Mouse (Mus musculus) B cell, adult 62 days (primary cell): Measurements from ENCODE around the gene Alyref. TPM values are rescaled to one million over a fixed set of nuclear protein-coding genes. Genes with fewer than 3 reads are reported as not detected.

Experiments used
- total RNA-seq: library from RNA; stranded (reverse); gene quantifications from 4 replicates; pipeline ENCODE4 v1.2.4, GENCODE M21; 2023

The Alyref gene
- 140 to 161 TPM (median 155 TPM) in 4 replicates for total RNA-seq

DNA sequence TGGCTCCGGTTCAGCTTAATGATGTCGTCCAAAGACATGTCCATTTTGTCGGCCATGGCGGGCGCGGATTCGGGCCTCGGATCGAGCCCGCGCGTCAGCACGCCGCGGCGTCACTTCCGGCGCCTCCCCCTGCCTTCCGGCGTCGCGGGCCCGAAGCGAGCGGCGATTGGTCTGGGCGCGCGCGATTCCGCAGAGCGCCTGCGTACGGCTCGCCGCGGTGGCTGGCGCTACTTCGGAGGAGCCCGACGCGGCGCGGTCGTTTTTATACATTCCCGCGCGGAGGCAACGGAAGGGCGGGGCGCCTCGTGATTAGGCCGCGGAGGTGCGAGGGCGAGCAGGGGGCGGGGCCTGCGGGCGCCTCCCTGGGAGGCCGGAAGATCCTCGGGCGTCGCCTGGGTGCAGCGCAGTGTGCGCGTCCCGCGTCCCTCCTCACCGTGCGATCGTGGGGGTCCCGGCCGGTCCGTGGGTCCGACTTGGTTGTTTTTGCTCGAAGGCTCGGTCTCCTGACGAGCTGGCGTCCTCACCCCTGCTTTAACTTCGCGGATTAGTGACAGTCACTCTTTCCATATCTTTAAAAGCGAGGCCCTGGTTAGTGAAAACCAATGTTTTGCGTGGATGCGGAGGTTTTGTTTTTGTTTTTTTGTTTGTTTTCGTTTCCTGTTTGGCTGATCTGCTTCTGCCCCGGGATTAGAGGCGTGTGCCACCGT, at the start of gene Alyref, which contains the start of gene Anapc11:
Gene Alyref (minus strand): TSS at position 83 of the 707 bp plus-strand sequence.
Gene Anapc11 (plus strand): TSS at position 139 of the 707 bp plus-strand sequence.

DNA sequence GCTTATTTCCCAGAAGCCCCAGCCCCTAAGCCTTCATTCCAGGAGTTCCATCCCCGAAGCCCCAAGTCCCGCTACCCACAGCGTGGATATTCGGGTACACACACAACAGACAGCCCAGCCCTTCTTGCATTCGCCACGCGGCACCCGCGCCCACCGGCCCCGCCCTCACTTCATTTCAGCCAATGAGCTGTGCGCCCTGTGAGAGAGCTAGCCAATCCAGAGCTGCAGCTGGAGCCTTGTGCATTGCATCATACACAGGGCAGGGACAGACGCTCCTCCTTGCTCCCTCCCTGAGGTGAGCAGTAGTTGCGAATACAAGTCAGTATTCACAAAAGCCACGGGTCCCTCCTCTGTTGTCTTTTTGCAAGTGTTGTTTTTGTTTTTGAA, 45.4 kb upstream of the Alyref start, which contains the start of gene Pycr1:
Gene Pycr1 (minus strand): TSS at position 169 of the 387 bp plus-strand sequence.

DNA sequence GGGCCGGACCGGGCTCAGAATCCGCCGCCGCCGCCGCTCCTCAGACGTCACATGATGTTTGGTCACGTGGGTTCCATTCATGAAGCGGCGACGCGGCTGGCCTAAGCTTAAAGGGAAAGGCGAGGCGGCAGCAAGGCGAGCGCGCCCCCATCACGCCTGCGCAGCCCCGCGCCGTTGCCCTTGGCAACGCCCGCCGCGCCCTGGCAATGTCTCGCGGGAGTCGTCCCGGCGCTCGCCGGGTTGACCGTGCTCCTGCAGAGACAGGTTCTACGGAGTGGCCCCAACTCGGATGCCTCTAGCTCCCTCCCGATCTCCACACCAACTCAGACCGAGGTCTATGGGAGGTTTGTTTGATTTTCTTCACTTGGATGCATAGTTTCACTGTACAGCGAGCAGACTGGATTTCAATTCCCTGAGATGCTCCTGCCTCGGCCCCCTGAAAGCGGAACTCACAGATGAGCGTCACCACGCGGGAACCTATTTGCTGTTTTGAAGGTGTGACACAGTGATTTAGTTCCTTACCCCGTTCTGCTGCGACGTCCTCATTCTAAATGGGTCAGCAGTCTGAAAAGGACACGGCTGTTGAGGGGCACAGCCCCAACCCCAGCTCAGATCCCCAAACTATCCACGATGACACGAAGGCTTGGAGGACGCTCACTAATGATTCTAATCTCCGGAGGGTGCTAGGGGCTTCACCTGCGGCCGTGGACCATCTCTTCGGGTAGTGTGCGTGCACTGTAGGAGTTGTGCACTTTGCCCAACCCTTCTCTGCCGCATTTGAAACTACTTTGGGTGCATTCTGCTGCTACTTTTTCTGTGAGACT, 35.6 kb upstream of the Alyref start, which contains the start of gene Mafg:
Gene Mafg (minus strand): TSS at position 81 of the 824 bp plus-strand sequence.

DNA sequence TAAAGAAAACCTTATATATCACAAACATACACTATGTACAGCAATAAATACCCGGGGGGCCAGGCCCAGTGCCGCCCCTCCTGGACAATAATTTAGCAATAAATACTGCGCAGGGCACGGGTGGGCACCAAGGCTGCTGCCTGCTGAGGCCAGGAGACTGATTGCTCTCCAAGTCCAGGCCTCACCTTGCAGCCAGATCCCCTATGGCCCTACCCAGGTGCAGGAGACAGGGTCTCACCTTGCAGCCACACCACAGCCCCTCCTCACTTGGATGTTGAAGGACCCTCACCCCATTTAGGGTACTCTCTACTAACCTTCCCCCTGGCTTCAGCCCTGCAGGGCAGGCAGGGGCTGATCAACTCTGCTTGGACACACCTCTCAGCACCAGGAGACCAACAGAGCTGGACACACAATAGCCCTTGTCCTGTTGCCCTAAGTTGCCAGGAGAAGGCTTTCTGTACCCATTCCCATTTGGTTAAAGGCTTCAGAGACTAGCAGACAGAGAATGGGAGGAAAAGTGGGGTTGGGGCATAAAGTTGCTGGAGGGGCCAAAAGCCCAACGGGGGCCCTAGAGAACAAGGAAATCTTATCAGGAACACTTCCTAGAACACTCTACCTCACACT, 27.1 kb upstream of the Alyref start, which contains the start of gene Sirt7:
Gene Sirt7 (minus strand): TSS at position 89 of the 624 bp plus-strand sequence.

DNA sequence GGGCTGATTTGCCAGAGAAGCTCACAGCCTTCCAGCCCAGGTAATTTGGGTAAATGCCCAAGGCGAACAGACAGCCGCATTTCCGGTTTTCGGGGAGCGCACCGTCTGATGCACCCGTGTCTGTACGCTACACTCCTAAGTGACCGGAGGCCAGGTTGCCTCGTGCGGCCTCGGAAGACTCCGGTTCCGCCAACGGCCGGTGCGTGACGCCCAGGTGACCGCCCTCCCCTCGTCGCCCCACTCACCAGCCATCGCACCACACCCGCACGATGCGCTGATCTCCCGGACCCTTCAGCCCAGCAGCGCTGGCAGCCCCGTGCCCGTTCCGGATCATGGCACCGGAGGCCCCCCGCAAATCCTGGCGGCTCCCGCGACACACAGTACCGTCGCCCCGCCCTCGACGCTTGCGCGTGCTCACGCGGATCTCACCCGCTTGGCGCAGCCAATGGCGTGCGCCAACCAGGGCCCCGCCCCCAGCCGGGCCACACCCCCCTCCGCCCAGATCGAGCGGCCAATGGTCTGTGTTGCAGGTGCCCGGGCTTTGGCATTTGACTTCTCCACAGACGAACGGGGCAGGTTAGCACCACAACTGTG, 19.5 kb upstream of the Alyref start, which contains the start of gene Pcyt2:
Gene Pcyt2 (minus strand): TSS at position 418 of the 594 bp plus-strand sequence.

DNA sequence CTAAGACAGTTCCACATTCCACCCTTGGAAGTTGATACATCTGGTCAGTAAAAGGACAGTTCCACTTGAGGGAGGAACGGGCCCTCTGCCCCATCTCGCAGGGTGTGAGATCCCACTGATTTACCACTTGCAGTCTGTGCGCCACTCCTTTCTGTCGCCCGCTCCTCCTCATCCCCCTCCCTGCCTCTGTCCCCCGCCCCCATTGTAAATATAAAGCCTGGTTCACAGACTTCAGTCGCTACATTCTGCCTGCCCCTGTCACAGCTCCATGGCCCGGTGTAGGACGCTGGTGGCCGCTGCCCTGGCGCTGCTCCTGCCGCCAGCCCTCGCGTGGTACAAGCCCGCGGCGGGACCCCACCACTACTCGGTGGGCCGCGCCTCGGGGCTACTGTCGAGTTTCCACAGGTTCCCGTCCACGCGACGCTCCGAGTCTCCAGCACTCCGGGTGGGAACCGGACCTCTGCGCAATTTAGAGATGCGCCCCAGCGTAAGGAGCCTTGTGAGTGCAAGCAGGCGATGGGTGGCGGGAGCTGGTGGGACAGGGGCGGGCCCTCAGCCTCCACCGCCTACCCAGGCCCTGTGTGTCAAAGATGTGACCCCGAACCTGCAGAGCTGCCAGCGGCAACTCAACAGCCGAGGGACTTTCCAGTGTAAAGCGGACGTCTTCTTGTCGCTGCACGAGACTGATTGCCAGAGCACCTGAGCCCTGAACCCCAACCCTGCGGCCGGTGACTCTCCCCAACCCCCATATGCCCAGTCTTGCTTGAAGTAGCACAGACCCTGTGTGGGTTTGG, 10.3 kb upstream of the Alyref start, which contains the start of gene Npb:
Gene Npb (plus strand): TSS at position 237 of the 794 bp plus-strand sequence.

DNA sequence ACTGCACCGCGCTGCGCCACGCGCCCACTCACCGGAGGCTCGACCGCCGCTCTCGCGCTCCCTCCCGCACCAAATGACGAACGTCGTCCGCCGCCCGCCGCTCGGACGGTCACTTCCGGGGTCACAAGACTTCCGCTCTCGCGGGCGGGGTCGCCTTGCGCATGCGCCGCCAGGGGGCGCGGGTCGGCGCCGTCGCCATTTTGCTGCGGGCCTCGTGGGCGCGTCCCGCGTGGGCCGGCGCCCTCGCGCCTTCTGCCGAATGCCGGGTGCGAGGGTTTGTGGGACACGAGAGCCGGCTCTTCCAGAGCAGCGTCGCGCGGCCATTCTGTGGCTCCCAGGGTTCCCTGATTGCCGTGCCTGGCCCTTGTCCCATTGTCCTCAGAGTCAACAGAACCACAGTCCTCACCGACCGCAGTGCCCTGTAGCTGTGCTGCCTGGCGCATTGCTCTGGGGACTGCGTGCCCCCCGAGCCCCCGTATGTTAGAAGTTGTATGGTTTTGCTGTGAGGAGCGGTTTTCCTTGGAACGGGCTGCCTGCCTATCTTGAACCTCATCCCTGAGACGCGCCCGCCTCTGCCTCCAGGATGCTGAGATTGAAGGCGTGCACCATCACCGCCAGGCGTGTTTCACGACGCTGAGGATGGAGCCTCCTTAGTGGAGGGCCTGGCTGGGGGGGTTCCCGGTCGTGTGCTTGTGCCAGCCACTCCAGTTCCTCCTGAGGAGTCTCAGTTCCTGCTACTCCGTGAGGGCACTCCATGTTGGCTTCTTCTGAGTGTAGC, 16.5 kb downstream of the Alyref start, which contains the start of gene Arhgdia:
Gene Arhgdia (minus strand): TSS at position 135 of the 778 bp plus-strand sequence.

DNA sequence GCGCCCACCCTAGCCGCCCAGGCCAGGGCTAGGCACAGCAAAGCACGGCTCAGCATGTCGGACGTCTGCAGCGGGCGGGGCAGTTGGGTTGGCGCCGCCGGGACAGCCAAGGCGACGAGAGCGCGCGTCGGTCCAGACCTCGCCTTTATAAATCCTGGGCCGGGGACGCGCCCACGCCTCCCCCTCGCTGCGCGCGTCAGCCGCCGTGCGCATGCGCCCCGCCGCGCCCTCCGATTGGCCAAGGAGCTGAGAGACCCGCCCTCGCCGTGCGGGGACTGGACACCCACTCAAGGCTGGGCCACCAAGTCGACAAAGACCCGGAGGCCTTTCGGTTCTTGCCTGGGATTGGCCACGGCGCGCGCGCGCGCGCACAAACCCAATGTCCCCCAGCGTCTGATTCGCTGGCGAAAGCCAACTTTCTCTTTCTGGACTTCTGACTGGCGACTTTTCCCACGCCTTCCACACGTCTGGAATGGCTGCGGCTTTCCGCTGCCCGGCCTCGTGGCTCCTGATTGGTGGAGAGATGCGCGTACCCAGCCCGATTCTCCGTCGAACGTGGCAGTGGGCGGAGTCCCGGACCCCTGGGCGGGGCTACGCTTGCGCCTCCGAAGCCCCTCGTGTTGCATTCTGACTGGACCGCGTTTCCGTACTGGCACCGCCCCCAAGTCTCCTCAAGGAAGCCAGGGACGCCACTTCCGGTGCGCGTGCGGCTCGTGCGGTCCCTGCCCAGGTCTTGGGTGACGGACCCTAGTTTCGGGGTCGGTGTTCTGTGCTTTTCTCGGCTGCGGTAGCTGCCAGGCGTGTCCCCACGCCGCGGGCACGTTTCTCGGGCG, 25.2 kb downstream of the Alyref start, which contains the start of gene P4hb:
Gene P4hb (minus strand): TSS at position 502 of the 833 bp plus-strand sequence.

DNA sequence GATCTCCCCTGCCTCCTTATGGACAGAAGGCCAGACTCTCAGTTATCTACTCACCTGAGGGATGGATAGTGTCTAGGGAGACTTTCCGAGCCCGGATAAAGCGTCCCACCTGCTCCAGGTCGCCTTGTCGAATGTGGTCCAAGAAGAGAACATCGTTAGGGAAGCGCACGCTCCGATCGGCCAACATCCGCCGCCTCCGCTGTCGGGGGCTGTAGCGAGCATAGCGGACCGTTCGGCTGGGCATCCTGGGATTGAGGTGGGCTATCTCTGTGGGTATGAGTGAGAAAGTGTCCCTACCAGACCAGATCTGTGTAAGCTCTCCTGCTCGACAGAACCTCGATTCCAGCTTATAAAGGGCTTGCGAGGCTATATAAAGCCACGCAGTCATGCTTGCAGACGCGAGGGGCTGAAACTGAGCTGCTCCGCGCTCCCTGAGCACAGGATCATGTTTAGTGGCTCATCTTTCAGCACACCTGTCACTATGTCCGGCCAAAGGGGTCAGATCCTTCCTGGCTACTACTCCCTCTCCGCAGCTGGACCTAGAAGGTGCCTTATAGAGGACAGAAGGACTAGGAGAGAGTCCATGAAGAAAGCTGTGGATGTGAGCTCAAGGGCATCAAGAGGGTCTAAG, 47.2 kb downstream of the Alyref start, which contains the start of gene Ppp1r27:
Gene Ppp1r27 (minus strand): TSS at position 323 of the 631 bp plus-strand sequence.

DNA sequence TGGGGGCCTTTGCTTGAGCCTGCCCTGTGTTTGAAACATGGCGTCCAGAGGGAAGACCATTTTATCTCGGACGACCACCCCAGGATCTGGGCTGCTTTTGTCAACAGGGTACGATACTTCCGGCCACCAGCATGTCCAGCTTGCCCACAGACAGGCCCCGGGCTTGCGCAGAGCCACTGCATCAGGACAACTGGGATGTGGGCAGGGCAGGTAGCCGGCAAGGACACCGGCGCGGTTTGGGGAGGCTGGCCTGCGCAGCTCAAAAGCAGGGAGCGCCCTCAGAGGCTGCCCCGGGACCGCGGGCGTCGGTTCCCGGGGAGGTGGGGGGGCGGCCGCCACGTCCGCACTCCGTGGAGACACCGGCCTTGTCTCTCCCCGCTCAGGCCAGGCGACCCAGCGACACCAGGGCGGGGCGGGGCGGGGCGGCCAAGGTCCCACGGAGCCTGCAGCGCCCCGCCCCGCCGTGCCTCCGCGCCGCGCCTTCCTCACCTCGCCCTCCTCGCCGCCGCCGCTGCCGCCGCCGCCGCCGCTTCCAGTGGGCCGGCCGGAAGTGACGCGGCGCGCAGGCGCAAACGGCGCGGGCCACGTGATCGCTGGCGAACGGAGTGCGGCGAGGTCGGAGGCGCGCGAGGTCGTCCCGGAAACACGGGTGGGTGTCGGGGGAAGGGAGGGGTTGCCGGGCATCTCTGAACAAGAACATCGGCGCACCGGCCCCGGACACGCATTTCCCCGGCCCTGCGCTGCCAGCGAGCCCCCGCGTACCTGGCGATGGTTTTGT, 48.8 kb downstream of the Alyref start, which contains the start of gene Mcrip1:
Gene Mcrip1 (minus strand): TSS at position 560 of the 778 bp plus-strand sequence.

Other genes starting within 250 kb of the Alyref start
- 1,282 to 1,325 TPM (median 1,304 TPM) in 4 replicates for gene Actg1, start 249.8 kb downstream of the Alyref start, total RNA-seq
- not detected in 4 replicates for gene Fscn2, start 236.8 kb downstream of the Alyref start, total RNA-seq
- gene Faap100, start 219.6 kb downstream of the Alyref start, total RNA-seq: 16.9 to 32.5 TPM (median 24.3 TPM) in 4 replicates
- 65.3 to 69.1 TPM (median 67.1 TPM) in 4 replicates for gene Nploc4, start 160.7 kb downstream of the Alyref start, total RNA-seq
- gene Tspan10, start 155.7 kb downstream of the Alyref start, total RNA-seq: 0.69 to 24.1 TPM in 2 of 4 replicates, not detected in the others
- gene Pde6g, start 144.9 kb downstream of the Alyref start, total RNA-seq: 0.88 TPM in 1 of 4 replicates, not detected in the others
- gene Oxld1, start 140.3 kb downstream of the Alyref start, total RNA-seq: 4.3 to 7.5 TPM (median 4.8 TPM) in 4 replicates
- gene Ccdc137, start 140.2 kb downstream of the Alyref start, total RNA-seq: 28.8 to 40.2 TPM (median 32.1 TPM) in 4 replicates
- 4.9 to 14.4 TPM (median 11.7 TPM) in 4 replicates for gene Arl16, start 130.8 kb downstream of the Alyref start, total RNA-seq
- 31.5 to 40.7 TPM (median 34.0 TPM) in 4 replicates for gene Mrpl12, start 113.8 kb downstream of the Alyref start, total RNA-seq
- 12.3 to 14.2 TPM (median 13.2 TPM) in 4 replicates for gene Slc25a10, start 106.5 kb downstream of the Alyref start, total RNA-seq
- gene Gcgr, start 67.7 kb downstream of the Alyref start, total RNA-seq: not detected in 4 replicates
- 38.2 to 45.1 TPM (median 40.3 TPM) in 4 replicates for gene Mcrip1, start 48.6 kb downstream of the Alyref start, total RNA-seq
- gene Ppp1r27, start 47.2 kb downstream of the Alyref start, total RNA-seq: not detected in 4 replicates
- gene P4hb, start 25.1 kb downstream of the Alyref start, total RNA-seq: 147 to 174 TPM (median 161 TPM) in 4 replicates
- gene Arhgdia, start 16.7 kb downstream of the Alyref start, total RNA-seq: 511 to 532 TPM (median 521 TPM) in 4 replicates
- gene Anapc11, start 56 bp upstream of the Alyref start, total RNA-seq: 39.9 to 45.2 TPM (median 44.4 TPM) in 4 replicates
- gene Npb, start 10.1 kb upstream of the Alyref start, total RNA-seq: not detected in 4 replicates
- gene Pcyt2, start 19.6 kb upstream of the Alyref start, total RNA-seq: 101 to 110 TPM (median 102 TPM) in 4 replicates
- 95.8 to 118 TPM (median 106 TPM) in 4 replicates for gene Sirt7, start 26.9 kb upstream of the Alyref start, total RNA-seq
- gene Mafg, start 35.2 kb upstream of the Alyref start, total RNA-seq: 66.1 to 75.4 TPM (median 73.7 TPM) in 4 replicates
- gene Pycr1, start 45.4 kb upstream of the Alyref start, total RNA-seq: 0.81 to 4.3 TPM (median 1.4 TPM) in 4 replicates
- 1.5 to 2.0 TPM in 2 of 4 replicates, not detected in the others for gene Myadml2, start 49.8 kb upstream of the Alyref start, total RNA-seq
- not detected in 4 replicates for gene Notum, start 62.8 kb upstream of the Alyref start, total RNA-seq
- 95.9 to 114 TPM (median 110 TPM) in 4 replicates for gene Aspscr1, start 74.6 kb upstream of the Alyref start, total RNA-seq
- 26.6 to 39.0 TPM (median 29.3 TPM) in 4 replicates for gene Cenpx, start 115.4 kb upstream of the Alyref start, total RNA-seq
- gene Lrrc45, start 115.6 kb upstream of the Alyref start, total RNA-seq: 36.7 to 47.4 TPM (median 37.6 TPM) in 4 replicates
- 0.86 TPM in 1 of 4 replicates, not detected in the others for gene Rac3, start 123.1 kb upstream of the Alyref start, total RNA-seq
- gene Dcxr, start 128.9 kb upstream of the Alyref start, total RNA-seq: 13.4 to 18.0 TPM (median 16.8 TPM) in 4 replicates
- gene Cbr2, start 133.7 kb upstream of the Alyref start, total RNA-seq: not detected in 4 replicates
- 33.4 to 46.4 TPM (median 42.5 TPM) in 4 replicates for gene Hmga1b, start 164.4 kb upstream of the Alyref start, total RNA-seq
- gene Rfng, start 185.8 kb upstream of the Alyref start, total RNA-seq: 12.1 to 16.6 TPM (median 12.6 TPM) in 4 replicates
- 70.3 to 87.1 TPM (median 75.6 TPM) in 4 replicates for gene Gps1, start 185.9 kb upstream of the Alyref start, total RNA-seq
- gene Dus1l, start 198.0 kb upstream of the Alyref start, total RNA-seq: 49.8 to 57.3 TPM (median 53.2 TPM) in 4 replicates
- 117 to 130 TPM (median 124 TPM) in 4 replicates for gene Fasn, start 226.2 kb upstream of the Alyref start, total RNA-seq